Mouse (Mus musculus): ENCODE results near the gene Zc3h18. TPM values are rescaled to one million over a fixed set of nuclear protein-coding genes. Genes with fewer than 3 reads are reported as not detected.
A peak's percentile ranks its signal among the peaks of the same experiment; 100 is the strongest.

Zc3h18 gene
- polyA plus RNA-seq, 1 experiment from 2014 or later = 37.0 TPM

DNA sequence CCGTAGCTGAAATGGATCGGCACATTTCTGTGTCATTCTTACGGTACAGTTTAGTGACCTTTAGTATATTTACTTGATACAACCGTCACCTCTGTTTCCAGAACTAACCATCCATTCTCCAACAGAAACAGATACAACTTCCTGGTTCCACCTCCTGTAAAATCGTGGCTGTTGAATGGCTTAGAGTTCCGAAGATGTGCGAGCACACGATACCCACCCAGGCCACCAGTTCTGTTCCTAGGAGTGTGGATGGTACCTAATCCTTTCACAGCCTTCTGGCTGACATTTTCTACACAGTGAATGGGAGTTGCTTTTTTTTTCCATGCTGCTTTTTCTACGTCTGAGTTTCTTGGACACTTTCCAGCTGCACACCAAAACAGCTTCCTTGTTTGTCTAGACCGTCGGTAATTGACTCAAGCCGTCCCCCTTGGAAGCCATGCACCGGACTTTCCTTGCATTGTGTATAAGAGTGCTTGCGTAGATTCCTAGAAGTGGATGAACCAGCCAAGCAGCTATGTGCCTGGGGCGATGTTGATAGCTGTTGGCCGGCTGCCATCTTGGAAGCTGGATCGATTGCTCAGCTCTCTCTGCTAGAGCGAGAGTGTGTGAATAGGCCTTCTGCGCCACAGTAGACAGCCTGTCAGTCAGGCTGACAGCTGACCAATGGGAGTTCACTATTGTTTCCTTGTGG, 67.8 kb downstream of the Zc3h18 start:
- Histone ChIP-seq H3K36me3 (peaks cover 9% of the 10 kb centered on the region), H3K27me3 (no peaks in the 10 kb centered on the region), H3K4me2 (peak overlapping the region; percentile 57), H3K9me3 (no peaks in the 10 kb centered on the region), H3K9ac (peak overlapping the region; percentile 83), H3K4me3 (peak overlapping the region; percentile 65), H3K4me1 (replicated peaks) (peaks cover 34% of the 10 kb centered on the region), H3K27ac (replicated peaks) (peak overlapping the region; percentile 97)
- peak; percentile 38; the same call in 1 of the 2 replicates for ATAC-seq (ENCODE audit: low read depth)
- 12% methylated on average over 19 of the region's 19 CpGs for WGBS

DNA sequence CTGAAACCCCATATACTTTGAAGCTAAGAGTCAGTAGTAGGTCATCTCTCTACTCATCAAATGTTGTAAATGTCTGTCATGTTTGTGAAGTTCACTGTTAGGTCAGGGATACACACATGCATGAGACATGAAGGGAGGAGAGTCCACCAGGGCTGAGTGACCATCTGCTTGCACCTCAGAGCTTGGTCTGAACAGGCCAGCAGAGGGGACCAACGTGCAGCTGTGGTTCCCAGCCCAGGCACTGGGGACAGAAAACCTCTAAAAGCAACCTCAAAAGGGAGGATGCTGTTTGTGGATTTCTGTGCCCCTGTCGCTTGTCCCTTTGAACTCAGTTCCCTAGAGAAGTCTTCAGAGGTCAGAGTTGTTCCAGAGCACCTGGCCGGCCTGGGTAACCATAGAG, 68.8 kb downstream of the Zc3h18 start:
- no peaks in the 10 kb centered on the region for H3K36me3 ChIP-seq
- no peaks in the 10 kb centered on the region for H3K27me3 ChIP-seq
- H3K4me2 ChIP-seq = peak overlapping the region; percentile 57
- WGBS = 71% methylated on average over 3 of the region's 3 CpGs
- peak overlapping the region; percentile 65; the same call in 1 of the 2 replicates for H3K4me3 ChIP-seq
- peak overlapping the region; percentile 97 for H3K27ac ChIP-seq (replicated peaks)
- ATAC-seq (ENCODE audit: low read depth) = no peak
- no peaks in the 10 kb centered on the region for H3K9me3 ChIP-seq
- peaks cover 34% of the 10 kb centered on the region for H3K4me1 ChIP-seq (replicated peaks)
- H3K9ac ChIP-seq = peak overlapping the region; percentile 83; the same call in 1 of the 2 replicates

DNA sequence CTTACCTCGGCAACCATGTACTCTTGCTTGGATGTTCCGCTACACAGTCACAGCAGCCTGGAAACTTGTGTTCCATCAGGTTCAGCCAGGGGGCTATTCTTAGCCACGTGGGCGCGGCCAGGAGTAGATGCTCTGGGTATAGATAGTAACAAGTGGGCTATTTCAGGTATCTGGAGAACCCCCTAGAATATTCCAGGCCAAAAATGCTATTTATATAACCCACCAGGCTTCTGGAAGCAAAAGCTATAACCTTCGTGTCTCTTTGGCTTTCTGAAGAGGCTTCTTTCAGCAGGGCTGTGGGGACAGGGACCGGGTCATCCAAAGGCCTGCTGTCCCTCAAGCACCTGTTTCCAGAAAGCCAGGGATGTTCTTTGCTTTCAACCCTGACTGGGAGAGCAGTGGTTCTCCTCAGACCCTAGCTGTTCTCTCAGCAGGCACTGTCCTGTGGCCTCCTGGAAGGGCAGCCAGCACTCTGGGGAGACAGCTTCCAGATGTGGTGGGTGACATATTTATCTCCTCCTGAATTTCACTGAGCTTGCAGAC, 74.8 kb downstream of the Zc3h18 start:
- H3K4me3 ChIP-seq = no peak overlapping the region
- H3K4me2 ChIP-seq = no peak overlapping the region
- no peaks in the 10 kb centered on the region for H3K36me3 ChIP-seq
- peaks cover 9% of the 10 kb centered on the region; the same call in 1 of the 2 replicates for H3K27me3 ChIP-seq
- ATAC-seq (ENCODE audit: low read depth) = no peak
- 81% methylated on average over 7 of the region's 7 CpGs for WGBS
- H3K27ac ChIP-seq (replicated peaks) = no peak overlapping the region
- no peaks in the 10 kb centered on the region for H3K9me3 ChIP-seq
- peaks cover 2% of the 10 kb centered on the region; the same call in 1 of the 2 replicates for H3K4me1 ChIP-seq (replicated peaks)
- no peak overlapping the region for H3K9ac ChIP-seq

DNA sequence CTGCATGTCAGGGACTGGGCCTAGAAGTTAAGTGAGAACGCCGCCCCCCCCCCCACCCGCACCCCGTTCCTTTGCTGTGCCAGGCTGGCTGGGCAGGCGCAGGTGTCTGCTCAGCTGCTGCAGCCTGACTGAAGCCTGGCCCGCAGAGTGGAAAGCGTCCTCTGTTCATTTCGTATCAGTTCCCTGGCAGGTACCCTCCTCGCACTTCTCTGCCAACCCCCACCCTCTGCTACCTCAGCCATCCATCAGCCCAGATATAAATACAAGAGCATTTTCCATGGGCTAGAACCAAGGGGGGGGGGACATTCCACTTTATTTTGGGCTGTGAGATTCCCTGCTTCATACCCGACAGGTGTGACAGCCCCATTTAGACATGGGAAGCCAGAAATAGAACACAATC, 75.7 kb downstream of the Zc3h18 start:
- 83% methylated on average over 10 of the region's 10 CpGs for WGBS
- peaks cover 18% of the 10 kb centered on the region for H3K27me3 ChIP-seq
- H3K4me1 ChIP-seq (replicated peaks) = no peaks in the 10 kb centered on the region
- ATAC-seq (ENCODE audit: low read depth) = no peak
- no peaks in the 10 kb centered on the region for H3K9me3 ChIP-seq
- no peaks in the 10 kb centered on the region for H3K36me3 ChIP-seq
- no peak overlapping the region for H3K9ac ChIP-seq
- no peak overlapping the region for H3K4me3 ChIP-seq
- no peak overlapping the region for H3K27ac ChIP-seq (replicated peaks)
- H3K4me2 ChIP-seq = no peak overlapping the region

DNA sequence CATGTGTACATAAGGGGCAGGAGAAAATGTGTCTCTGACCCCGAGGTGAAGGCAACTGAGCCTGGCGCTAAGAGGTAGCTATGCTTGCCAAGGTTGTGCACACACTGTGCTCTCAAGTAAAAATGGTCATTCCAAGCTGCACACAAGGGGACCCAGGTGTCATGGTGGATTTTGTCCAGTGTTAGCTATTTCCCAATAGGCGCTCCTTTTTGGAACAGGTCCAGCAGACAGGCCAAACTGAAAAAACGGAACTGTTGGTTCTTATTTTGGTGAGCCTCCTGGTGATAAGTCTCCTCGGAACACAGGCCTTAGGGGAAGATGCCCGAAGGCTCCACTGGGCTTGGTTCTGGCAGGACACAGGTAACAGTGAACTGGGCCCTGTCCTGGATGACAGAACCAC, 78.0 kb downstream of the Zc3h18 start:
- Histone ChIP-seq H3K4me3 (no peak overlapping the region), H3K27me3 (peaks cover 41% of the 10 kb centered on the region), H3K9ac (no peak overlapping the region), H3K4me1 (replicated peaks) (no peaks in the 10 kb centered on the region), H3K4me2 (no peak overlapping the region), H3K27ac (replicated peaks) (no peak overlapping the region), H3K9me3 (no peaks in the 10 kb centered on the region), H3K36me3 (no peaks in the 10 kb centered on the region)
- WGBS = 88% methylated on average over 6 of the region's 6 CpGs
- no peak for ATAC-seq (ENCODE audit: low read depth)

DNA sequence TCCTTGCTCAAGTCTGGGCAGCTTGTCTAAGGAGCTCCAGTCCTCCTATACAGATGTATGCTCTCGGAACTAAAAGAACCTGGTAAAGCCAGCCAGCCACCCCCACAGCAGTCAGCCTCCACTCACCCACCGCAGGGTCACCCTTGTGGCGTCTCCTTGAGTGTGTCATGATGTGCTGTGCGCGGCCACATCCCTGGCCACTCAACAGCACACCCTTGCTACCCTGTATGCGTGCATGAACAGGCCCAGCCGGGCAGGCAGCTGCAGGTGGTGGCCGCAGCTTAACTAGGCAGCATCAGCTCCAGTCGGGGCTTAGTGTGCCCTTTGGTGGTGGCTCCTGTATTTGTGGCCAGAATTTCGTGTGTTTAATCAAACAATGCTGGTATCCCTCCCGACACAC, 80.8 kb downstream of the Zc3h18 start:
- no peak overlapping the region for H3K4me2 ChIP-seq
- no peak overlapping the region for H3K9ac ChIP-seq
- H3K36me3 ChIP-seq = no peaks in the 10 kb centered on the region
- H3K27me3 ChIP-seq = peaks cover 65% of the 10 kb centered on the region
- ATAC-seq (ENCODE audit: low read depth) = no peak
- H3K27ac ChIP-seq (replicated peaks) = no peak overlapping the region
- WGBS = 84% methylated on average over 11 of the region's 11 CpGs
- H3K9me3 ChIP-seq = no peaks in the 10 kb centered on the region
- H3K4me1 ChIP-seq (replicated peaks) = peaks cover 12% of the 10 kb centered on the region
- no peak overlapping the region for H3K4me3 ChIP-seq

DNA sequence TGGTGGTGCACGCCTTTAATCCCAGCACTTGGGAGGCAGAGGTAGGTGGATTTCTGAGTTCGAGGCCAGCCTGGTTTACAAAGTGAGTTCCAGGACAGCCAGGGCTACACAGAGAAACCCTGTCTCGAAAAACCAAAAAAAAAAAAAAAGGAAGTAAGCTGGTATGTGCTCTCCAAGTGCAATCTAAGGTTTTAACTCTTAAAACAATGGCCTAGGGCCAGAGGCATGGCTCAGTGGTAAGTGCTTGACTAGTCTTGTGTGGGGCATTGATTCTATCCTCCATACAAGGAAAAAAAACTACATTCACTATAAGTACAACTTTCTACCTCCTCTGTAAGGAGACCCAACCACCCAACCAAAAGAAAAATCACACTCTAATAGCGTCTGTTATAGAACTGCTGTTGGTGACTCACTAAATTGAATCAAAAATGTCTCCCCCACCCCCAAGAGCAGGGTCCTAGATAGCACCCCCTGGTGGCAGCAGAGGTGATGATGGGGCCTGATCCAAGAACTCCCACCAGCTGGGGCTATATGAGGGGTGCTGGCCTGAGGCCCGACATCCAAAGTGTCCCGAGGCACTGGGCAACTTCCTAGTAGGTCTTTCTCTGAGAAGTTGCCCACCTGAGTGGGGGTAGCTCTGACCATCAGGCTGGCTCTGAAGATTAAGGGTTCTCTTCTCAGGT, 83.0 kb downstream of the Zc3h18 start:
- H3K4me1 ChIP-seq (replicated peaks) = peaks cover 12% of the 10 kb centered on the region
- H3K9me3 ChIP-seq = no peaks in the 10 kb centered on the region
- H3K4me2 ChIP-seq = no peak overlapping the region
- WGBS = 64% methylated on average over 6 of the region's 6 CpGs
- no peak overlapping the region for H3K27ac ChIP-seq (replicated peaks)
- H3K36me3 ChIP-seq = no peaks in the 10 kb centered on the region
- H3K4me3 ChIP-seq = no peak overlapping the region
- no peak overlapping the region for H3K9ac ChIP-seq
- ATAC-seq (ENCODE audit: low read depth) = no peak
- peaks cover 85% of the 10 kb centered on the region for H3K27me3 ChIP-seq

DNA sequence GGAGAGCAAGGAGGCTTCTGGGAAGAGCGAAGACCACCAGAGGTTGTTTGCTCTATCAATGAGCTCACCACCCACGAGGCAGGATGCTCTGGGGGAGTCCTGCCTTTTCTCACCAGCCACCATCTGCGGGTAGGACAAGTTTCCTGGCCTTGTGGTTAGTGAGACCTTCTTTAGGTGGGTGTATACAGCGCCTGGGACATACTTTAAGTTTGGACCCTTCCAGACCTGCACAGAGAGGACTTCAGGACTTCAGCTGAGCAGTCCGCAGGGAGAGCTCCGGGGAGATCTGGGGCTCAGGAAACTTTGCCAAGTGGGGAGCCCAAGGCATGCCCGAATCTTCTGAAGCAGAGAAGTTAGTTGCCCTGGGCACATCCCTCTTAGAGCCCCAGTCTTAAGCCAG, 83.6 kb downstream of the Zc3h18 start:
- Histone ChIP-seq H3K4me1 (replicated peaks) (peaks cover 12% of the 10 kb centered on the region), H3K4me3 (peak overlapping the region; percentile 35), H3K36me3 (peaks cover under 1% of the 10 kb centered on the region; the same call in 1 of the 2 replicates), H3K27me3 (peaks cover 85% of the 10 kb centered on the region), H3K9me3 (no peaks in the 10 kb centered on the region), H3K27ac (replicated peaks) (no peak overlapping the region), H3K4me2 (peak overlapping the region; percentile 66), H3K9ac (0 out of 2 replicates have a peak overlapping the region, but pooled peaks have one; percentile 41)
- 26% methylated on average over 7 of the region's 7 CpGs for WGBS
- ATAC-seq (ENCODE audit: low read depth) = no peak

DNA sequence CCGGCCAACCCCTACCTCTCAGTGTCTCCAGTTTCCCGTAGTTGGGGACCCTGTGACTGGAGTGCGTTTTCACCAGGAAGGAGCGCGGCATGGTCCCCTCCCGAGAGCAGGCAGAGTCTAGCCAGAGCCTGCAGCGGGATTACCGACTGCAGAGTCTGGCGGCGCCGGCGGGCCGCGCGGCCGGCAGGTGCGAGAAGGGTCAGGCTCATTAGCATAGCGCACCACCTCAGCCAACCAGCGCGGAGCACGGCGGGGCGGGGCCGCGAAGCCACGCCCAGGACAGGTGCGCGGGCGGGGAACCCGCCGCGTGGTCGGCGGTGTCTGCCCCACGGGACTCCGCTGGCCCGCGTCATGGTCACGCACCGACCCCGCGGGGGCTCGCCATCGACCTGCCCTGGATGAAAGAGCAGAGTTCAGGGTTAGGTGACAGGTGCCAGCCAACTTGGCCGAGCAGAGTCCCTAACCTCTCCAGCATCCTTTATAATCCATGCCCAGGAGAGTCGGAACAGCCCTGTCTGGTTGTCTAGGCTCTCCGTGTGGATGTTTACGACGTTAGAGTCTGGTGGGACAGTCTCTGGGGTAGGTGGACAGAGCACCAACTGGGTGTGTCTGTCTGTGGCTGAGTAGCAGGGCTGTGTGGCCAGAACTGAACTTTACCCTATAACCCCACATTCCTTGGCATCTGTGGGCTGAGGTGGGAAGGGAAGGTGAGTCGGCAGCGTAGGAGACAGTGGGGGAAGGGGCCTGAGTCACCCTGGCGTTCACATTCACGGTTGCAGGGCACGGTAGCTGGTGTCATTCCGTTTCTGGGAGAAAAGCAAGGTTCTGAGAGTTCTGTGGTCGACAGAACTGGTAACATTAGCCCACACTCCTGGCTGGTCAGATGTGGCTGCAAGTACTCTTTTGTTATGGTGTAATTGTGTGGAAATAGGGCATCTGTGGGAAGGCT, 84.4 kb downstream of the Zc3h18 start, which contains the start of gene Snai3:
Gene Snai3, minus strand, starts transcription at position 210 of the 949 bp plus-strand sequence.
- Histone ChIP-seq H3K27me3 (peaks cover 84% of the 10 kb centered on the region), H3K9me3 (no peaks in the 10 kb centered on the region), H3K4me2 (peak within 1 kb of the TSS; percentile 66), H3K9ac (peak within 1 kb of the TSS; percentile 41; the same call in 1 of the 2 replicates), H3K4me1 (replicated peaks) (peaks cover 12% of the 10 kb centered on the region), H3K36me3 (peaks cover 9% of the 10 kb centered on the region), H3K4me3 (peak within 1 kb of the TSS; percentile 35), H3K27ac (replicated peaks) (no peak within 1 kb of the TSS)
- 0 out of 2 replicates have a peak, but pooled peaks have one; percentile 48 for ATAC-seq (ENCODE audit: low read depth)
- 2% methylated on average over 56 of the region's 56 CpGs for WGBS

DNA sequence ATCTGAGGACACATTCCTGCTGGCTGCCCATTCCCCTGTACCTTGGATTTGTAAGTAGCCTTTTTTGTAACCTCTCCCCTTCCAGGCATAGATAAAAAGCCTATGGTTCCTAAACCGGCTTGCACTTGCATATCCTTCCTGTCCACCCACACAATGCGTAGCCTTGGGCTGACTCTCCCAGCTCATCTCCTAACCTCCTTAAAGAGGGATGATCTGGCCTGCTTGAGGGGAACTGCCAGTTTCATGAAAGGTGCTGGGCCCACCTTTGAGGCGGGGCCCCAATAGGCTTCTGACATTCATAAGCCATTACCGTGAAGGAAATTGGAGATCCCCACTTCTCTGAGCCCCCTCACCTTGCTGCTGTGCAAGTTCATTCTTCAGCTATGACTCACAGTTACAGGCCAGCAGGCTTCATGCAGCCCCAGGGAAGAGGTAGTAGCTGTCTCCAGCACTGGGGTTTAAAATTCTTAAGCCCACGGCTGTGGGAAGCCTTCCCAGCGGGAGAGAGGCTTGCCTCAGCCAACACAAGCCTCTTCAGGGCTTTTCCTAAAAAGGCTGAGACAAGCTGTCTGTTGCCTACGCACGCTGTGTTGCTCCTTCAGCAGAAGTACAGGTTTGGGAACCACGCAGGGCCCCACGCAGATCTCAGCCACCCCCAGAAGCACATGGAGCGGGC, 85.2 kb downstream of the Zc3h18 start:
- Histone ChIP-seq H3K9ac (no peak overlapping the region), H3K27me3 (peaks cover 76% of the 10 kb centered on the region), H3K36me3 (peaks cover 16% of the 10 kb centered on the region), H3K4me2 (no peak overlapping the region), H3K9me3 (no peaks in the 10 kb centered on the region), H3K27ac (replicated peaks) (no peak overlapping the region), H3K4me1 (replicated peaks) (peaks cover 12% of the 10 kb centered on the region), H3K4me3 (no peak overlapping the region)
- no peak for ATAC-seq (ENCODE audit: low read depth)
- WGBS = 64% methylated on average over 11 of the region's 11 CpGs

DNA sequence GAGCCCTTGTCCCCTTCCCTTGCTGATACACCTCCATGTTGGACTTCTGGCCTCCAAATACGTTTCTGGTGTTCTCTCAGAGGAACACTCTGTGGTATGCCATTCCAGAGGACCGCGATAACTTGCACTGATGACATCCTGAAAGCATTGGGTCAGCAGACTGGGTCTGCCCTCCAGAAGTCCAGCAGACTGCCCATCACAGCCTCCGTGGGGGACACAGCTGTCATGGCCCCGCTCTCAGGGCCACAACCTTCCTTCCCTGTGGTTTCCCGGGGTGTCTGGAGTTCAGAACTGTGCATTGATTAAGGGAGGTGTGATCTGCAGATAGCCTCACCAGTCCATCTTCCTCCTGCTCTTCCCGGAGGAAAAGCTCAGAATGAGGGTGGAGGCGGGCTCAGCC, 86.1 kb downstream of the Zc3h18 start:
- H3K36me3 ChIP-seq = peaks cover 25% of the 10 kb centered on the region
- no peak for ATAC-seq (ENCODE audit: low read depth)
- peaks cover 67% of the 10 kb centered on the region for H3K27me3 ChIP-seq
- H3K4me1 ChIP-seq (replicated peaks) = peaks cover 12% of the 10 kb centered on the region
- no peaks in the 10 kb centered on the region for H3K9me3 ChIP-seq
- no peak overlapping the region for H3K9ac ChIP-seq
- 67% methylated on average over 8 of the region's 8 CpGs for WGBS
- H3K27ac ChIP-seq (replicated peaks) = no peak overlapping the region
- H3K4me3 ChIP-seq = no peak overlapping the region
- no peak overlapping the region for H3K4me2 ChIP-seq

All from neural tube, embryonic 13.5 days (tissue).